Mouse (Mus musculus) kidney, adult 2 months (tissue): ENCODE results near the gene Cldn13.

Experiments
- CTCF ChIP-seq: fragments of 200-500 bp; conservative IDR thresholded peaks from 2 replicates; pipeline ENCODE4 v1.5.1; 2011; ENCODE audit warnings: low read depth, mild to moderate bottlenecking, control low read depth, low read length, moderate library complexity, mixed read lengths; ENCODE audit not compliant: insufficient read depth, insufficient read length
- POLR2A ChIP-seq: fragments of 200-500 bp; IDR thresholded peaks from one replicate; pipeline ENCODE4 v1.6.1; 2011; ENCODE audit warnings: low read depth, low read length, control low read depth

DNA sequence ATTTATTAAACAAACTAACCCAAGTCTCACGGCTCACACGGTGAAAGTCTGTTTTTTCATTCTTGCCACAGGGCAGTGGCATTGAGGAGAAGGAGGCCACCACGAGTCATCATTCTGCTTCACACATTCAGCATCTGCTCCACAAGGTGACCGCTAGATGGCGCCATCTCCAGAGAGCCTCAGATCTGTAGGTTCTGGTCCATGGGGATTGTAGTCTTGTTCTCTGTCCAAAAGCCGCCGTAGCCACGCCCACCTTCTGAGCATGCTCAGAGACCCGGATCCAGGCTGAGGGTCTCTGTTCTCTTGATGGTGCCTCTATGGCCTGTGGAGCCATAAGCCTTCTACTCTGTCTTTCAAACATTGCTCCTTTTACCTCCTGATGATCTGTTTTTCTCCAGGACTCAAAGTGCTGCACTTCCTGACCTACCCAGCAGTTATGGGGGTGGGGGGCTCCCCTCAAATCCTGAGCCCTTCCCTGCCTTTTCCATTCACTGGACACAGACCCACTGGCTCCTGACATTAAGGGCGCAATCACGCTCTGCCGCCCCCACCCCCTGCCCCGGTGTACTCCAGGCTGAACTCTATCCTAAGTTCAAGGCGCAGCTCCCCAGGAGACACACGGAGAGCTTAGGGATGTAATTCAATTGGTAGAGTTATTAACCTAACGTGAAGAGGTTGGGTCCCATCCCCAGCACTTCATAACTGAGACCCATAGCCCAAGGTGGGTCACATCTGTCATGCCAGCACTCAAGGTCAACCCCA is 2.9 kb upstream of the Cldn13 start:
- TF ChIP-seq CTCF (peak; percentile 81), POLR2A (no peak)
